Mouse (Mus musculus): Measurements from ENCODE around the gene Cox8a. TPM values are rescaled to one million over a fixed set of nuclear protein-coding genes. Genes with fewer than 3 reads are reported as not detected.
A peak's percentile ranks its signal among the peaks of the same experiment; 100 is the strongest.

Gene Cox8a
- polyA plus RNA-seq, 1 experiment, result 1,448 TPM

DNA sequence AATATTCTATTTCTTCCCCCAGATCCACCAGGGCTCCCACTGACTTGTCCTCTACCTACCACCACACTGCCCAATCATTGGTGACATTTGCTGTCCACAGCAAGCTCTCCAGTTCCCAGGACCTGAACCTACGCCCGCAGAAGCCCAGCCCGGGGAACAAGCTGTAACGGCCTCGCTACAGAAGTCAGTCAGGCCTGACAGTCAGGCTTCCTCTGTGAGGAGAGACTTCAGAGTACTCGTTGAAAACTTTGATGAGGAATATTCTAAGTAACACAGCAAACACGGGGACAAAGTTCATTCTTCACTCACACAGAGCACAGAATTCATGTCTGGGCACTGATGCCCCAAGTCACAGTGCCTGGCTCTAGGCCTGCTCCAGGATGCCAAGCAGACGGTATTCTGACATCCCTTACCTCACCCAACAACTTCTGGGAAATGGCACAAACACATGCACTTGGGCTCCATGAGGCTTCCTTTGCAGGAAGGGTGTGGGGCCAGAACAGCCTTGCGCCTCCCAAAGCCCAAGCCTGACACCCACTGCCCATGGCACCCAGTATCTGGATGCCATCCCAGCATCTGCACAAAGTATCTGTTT is 7.8 kb upstream of the Cox8a start:
- H3K4me1 ChIP-seq (ENCODE audit: control insufficient read depth, insufficient read depth, low read length), result no peaks in the 10 kb centered on the region
- TF ChIP-seq CTCF (IDR thresholded peaks at IDR 0.05; ENCODE audit: extremely low read depth, insufficient read depth, low read length), result no peak
- TF ChIP-seq POLR2A (IDR thresholded peaks at IDR 0.05; ENCODE audit: extremely low read depth, insufficient read depth, low read length), result no peak
- no peak overlapping the region for H3K27ac ChIP-seq (ENCODE audit: insufficient read depth, low read length)
- H3K4me3 ChIP-seq (ENCODE audit: insufficient read depth, low read length), result no peak overlapping the region

DNA sequence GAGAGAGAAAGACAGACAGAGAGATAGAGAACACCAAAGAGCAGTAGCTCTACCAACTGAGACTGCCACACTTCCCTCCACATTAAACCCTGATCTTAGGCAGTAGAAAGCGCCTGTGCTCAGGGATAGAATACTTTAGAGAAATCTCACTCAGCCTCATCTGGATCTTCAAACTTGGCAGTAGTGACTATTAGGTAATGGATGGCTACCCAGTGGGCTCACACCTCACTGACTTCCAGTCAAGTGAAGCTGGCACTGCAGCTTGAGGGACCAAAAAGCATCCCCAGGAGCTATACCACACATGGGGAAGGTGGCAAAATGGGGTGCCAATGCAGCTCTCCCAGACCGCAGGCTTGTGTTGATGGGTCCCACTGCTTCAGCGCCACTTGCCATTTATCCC is 6.8 kb upstream of the Cox8a start:
- TF ChIP-seq POLR2A (IDR thresholded peaks at IDR 0.05; ENCODE audit: extremely low read depth, insufficient read depth, low read length), result no peak
- TF ChIP-seq CTCF (IDR thresholded peaks at IDR 0.05; ENCODE audit: extremely low read depth, insufficient read depth, low read length), result no peak
- H3K4me3 ChIP-seq (ENCODE audit: insufficient read depth, low read length), result no peak overlapping the region
- no peak overlapping the region for H3K27ac ChIP-seq (ENCODE audit: insufficient read depth, low read length)
- H3K4me1 ChIP-seq (ENCODE audit: control insufficient read depth, insufficient read depth, low read length), result no peaks in the 10 kb centered on the region

DNA sequence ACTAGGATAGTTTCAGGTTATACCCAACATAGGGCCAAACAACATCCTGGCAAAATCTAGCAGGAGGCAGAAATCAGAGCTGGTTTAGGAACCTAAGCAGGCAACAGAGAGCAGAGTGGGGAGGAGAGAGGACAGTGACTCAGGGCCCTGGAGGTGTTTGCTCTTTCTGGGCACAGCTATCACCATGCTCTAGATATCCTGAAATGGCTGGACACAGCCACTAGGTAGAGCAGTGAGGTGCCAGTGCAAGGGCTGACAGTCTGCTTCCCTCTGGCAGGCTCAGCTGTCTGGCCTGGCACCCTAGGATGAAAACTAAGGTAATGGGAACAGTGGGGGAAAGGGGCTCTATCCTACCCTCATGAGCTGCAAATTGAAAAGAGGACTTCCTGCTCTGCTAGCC is 6.1 kb upstream of the Cox8a start:
- H3K4me1 ChIP-seq (ENCODE audit: control insufficient read depth, insufficient read depth, low read length), result no peaks in the 10 kb centered on the region
- TF ChIP-seq POLR2A (IDR thresholded peaks at IDR 0.05; ENCODE audit: extremely low read depth, insufficient read depth, low read length), result no peak
- TF ChIP-seq CTCF (IDR thresholded peaks at IDR 0.05; ENCODE audit: extremely low read depth, insufficient read depth, low read length), result no peak
- no peak overlapping the region for H3K27ac ChIP-seq (ENCODE audit: insufficient read depth, low read length)
- H3K4me3 ChIP-seq (ENCODE audit: insufficient read depth, low read length), result no peak overlapping the region

DNA sequence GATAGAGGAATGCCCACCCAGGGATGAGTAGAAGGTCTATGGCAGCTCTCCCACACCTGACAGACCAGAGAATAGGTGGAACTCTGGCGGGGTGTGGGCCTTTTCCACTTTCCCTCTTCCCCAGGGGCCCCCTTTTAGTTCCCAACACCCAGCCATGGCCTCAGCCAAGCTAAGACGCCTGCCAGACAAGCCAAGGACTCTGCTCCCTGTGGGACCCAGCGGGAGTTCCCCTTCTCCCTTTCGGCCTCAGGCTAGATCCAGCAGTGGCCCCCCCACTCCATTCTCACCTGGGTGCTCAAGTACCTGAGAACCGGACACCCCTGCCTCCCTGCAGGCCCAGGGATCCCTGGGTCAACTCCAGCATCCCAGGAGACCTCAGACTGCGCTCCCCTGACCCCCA is 4.8 kb upstream of the Cox8a start:
- no peak for TF ChIP-seq CTCF (IDR thresholded peaks at IDR 0.05; ENCODE audit: extremely low read depth, insufficient read depth, low read length)
- Histone ChIP-seq H3K4me1 (ENCODE audit: control insufficient read depth, insufficient read depth, low read length) (no peaks in the 10 kb centered on the region), H3K27ac (ENCODE audit: insufficient read depth, low read length) (no peak overlapping the region), H3K4me3 (ENCODE audit: insufficient read depth, low read length) (no peak overlapping the region)

DNA sequence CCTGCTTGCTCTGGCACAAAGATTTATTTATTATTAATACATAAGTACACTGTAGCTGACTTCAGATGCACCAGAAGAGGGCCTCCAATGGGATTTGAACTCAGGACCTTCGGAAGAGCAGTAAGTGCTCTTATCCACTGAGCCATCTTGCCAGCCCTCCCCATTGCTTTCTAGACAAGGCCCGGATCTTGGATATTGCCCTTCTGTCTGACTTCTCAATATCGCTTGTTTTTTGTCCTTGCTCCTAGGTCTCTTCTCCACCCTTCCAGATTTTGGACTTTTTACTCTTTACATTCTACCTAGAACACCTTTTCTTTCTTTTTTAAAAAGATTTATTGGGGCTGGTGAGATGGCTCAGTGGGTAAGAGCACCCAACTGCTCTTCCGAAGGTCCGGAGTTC is 1.3 kb upstream of the Cox8a start:
- Histone ChIP-seq H3K4me1 (ENCODE audit: control insufficient read depth, insufficient read depth, low read length) (peaks cover 8% of the 10 kb centered on the region), H3K4me3 (ENCODE audit: insufficient read depth, low read length) (no peak overlapping the region), H3K27ac (ENCODE audit: insufficient read depth, low read length) (no peak overlapping the region)
- TF ChIP-seq CTCF (IDR thresholded peaks at IDR 0.05; ENCODE audit: extremely low read depth, insufficient read depth, low read length) (no peak), POLR2A (IDR thresholded peaks at IDR 0.05; ENCODE audit: extremely low read depth, insufficient read depth, low read length) (no peak)

DNA sequence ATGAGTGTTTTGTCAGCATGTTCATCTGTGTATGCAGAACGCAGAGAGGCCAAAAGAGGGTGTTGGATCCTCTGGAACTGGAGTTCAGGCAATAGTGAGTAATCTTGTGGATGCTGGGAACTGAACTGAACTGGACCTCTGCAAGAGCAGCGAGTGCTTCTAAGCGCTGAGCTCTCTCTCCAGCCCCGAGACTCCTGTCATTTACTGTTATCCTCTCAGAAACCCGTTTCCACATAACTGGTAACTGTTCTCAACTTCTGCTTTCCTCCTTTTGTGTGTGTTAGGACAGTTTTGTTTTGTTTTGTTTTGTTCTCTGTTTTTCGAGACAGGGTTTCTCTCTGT is 481 bp upstream of the Cox8a start:
- no peak overlapping the region for H3K27ac ChIP-seq (ENCODE audit: insufficient read depth, low read length)
- TF ChIP-seq POLR2A (IDR thresholded peaks at IDR 0.05; ENCODE audit: extremely low read depth, insufficient read depth, low read length) (no peak), CTCF (IDR thresholded peaks at IDR 0.05; ENCODE audit: extremely low read depth, insufficient read depth, low read length) (no peak)
- peaks cover 10% of the 10 kb centered on the region for H3K4me1 ChIP-seq (ENCODE audit: control insufficient read depth, insufficient read depth, low read length)
- 0 out of 2 replicates have a peak overlapping the region, but pooled peaks have one; percentile 82 for H3K4me3 ChIP-seq (ENCODE audit: insufficient read depth, low read length)

DNA sequence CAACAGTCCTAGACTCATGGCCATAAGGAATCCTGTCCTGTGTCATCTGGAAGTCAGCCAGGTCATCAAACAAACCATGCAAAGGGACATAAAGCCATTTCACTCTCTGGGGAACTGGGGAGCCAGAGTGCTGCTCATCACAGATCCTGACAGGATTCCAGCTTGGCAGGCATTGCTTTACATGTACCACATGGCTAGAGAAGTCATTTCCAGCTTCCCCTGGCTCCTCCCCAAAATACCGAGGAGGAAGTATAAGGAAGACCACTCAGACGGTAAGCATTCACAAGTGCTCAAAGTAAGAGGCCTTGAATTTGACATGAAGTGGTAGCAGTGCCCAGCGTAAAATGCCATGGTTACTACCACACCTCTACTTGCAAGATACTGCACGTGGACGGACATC is 2.9 kb downstream of the Cox8a start:
- Histone ChIP-seq H3K27ac (ENCODE audit: insufficient read depth, low read length) (no peak overlapping the region), H3K4me1 (ENCODE audit: control insufficient read depth, insufficient read depth, low read length) (peaks cover 10% of the 10 kb centered on the region), H3K4me3 (ENCODE audit: insufficient read depth, low read length) (peak overlapping the region; percentile 9; the same call in 1 of the 2 replicates)
- TF ChIP-seq POLR2A (IDR thresholded peaks at IDR 0.05; ENCODE audit: extremely low read depth, insufficient read depth, low read length), result no peak
- TF ChIP-seq CTCF (IDR thresholded peaks at IDR 0.05; ENCODE audit: extremely low read depth, insufficient read depth, low read length), result no peak

DNA sequence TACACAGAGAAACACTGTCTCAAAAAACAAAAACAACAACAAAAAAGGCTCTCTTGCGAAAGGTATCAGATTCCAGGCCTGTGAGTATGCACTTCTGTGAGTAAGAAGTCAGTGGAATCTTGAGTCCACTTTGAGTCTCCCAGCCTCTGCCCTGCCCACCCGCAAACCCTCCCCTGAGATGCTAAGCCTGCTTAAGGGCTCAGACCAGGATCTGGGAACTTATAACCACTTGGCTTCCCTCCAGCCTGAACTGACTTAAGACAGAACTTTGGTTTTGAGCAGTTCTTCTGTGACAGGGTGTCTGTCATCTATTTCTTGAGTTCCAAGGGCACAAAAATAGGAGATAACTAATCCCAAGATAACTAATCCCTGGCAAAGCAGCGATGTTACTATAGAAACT is 4.4 kb downstream of the Cox8a start:
- H3K4me1 ChIP-seq (ENCODE audit: control insufficient read depth, insufficient read depth, low read length), result peaks cover 10% of the 10 kb centered on the region
- no peak overlapping the region for H3K4me3 ChIP-seq (ENCODE audit: insufficient read depth, low read length)
- no peak overlapping the region for H3K27ac ChIP-seq (ENCODE audit: insufficient read depth, low read length)
- TF ChIP-seq CTCF (IDR thresholded peaks at IDR 0.05; ENCODE audit: extremely low read depth, insufficient read depth, low read length) (no peak), POLR2A (IDR thresholded peaks at IDR 0.05; ENCODE audit: extremely low read depth, insufficient read depth, low read length) (no peak)

DNA sequence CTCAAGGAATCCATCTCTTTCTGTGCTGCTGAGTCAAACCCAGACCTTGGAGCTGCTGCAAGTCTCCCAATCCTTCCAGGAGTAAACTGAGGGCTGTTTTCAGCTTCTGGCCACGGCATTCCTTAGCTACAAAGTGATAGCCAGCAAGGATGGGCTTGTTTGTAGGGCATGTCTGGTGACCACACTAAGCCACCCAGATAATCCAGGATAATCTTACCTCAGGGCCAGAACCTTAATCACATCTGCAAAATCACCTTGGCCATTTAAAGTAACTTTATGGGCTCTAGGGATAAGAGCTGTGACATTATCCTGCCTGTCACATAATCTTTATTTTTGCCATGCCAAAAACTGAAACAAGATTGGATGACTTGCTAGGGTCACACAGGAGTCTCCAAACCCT is 5.2 kb downstream of the Cox8a start:
- Histone ChIP-seq H3K4me1 (ENCODE audit: control insufficient read depth, insufficient read depth, low read length) (peaks cover 10% of the 10 kb centered on the region), H3K27ac (ENCODE audit: insufficient read depth, low read length) (no peak overlapping the region), H3K4me3 (ENCODE audit: insufficient read depth, low read length) (no peak overlapping the region)
- TF ChIP-seq POLR2A (IDR thresholded peaks at IDR 0.05; ENCODE audit: extremely low read depth, insufficient read depth, low read length), result no peak

DNA sequence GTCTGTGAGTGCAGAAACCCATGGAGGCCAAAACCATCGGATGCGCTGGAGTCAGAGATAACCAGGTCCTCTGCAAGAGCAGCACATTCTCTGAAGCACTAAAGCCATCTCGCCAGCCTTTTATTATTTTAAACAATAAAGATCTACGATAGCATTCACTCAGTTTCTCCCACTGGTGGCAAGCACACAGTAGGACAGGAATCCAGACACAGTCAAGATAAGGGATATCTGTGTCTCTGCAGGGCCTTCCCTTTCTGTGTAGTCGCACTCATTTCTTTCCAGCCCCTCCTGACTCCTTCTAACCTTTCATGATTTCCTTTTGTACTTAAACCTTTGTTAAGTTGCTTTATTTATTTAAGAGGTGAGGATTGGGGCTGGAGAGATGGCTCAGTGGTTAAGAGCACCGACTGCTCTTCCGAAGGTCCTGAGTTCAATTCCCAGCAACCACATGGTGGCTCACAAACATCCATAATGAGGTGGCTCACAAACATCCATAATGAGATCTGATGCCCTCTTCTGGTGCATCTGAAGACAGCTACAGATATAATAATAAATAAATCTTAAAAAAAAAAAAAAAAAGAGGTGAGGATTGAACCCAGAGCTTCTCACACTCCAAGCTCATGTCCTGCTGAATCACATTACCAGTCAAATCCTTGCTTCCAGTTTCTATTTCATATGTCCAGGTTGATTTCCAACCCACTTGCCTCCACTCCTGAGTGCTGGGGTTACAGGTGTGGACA is 7.3 kb downstream of the Cox8a start:
- no peak for TF ChIP-seq CTCF (IDR thresholded peaks at IDR 0.05; ENCODE audit: extremely low read depth, insufficient read depth, low read length)
- TF ChIP-seq POLR2A (IDR thresholded peaks at IDR 0.05; ENCODE audit: extremely low read depth, insufficient read depth, low read length), result no peak
- Histone ChIP-seq H3K27ac (ENCODE audit: insufficient read depth, low read length) (no peak overlapping the region), H3K4me1 (ENCODE audit: control insufficient read depth, insufficient read depth, low read length) (peaks cover 7% of the 10 kb centered on the region), H3K4me3 (ENCODE audit: insufficient read depth, low read length) (no peak overlapping the region)
